Mouse (Mus musculus): ENCODE measurements around the gene Arntl2. TPM values are rescaled to one million over a fixed set of nuclear protein-coding genes. Genes with fewer than 3 reads are reported as not detected.

The Arntl2 gene
- polyA plus RNA-seq, 1 experiment from 2014 or later, result 0.07 TPM

- Histone ChIP-seq H3K79me2 (ENCODE audit: inconsistent target) (no peaks in the 10 kb centered on the region), H3K4me3 (ENCODE audit: inconsistent target) (no peak overlapping the region)
- 89% methylated on average over 29 of the region's 29 CpGs for WGBS (ENCODE audit: missing documents)
Observed at GRCm38 (mm10) chr6:146820177-146820965, 24.5 kb downstream of the Arntl2 start.

GRCm38 (mm10) chr6:146821958-146822357 is 26.1 kb downstream of the Arntl2 start:
- 81% methylated on average over 13 of the region's 13 CpGs for WGBS (ENCODE audit: missing documents)
- H3K36me3 ChIP-seq (ENCODE audit: inconsistent target), result no peaks in the 10 kb centered on the region

More at GRCm38 (mm10) chr6:146820177-146820965, 24.5 kb downstream of the Arntl2 start:
- Histone ChIP-seq H3K27ac (no peak overlapping the region), H3K36me3 (ENCODE audit: inconsistent target) (no peaks in the 10 kb centered on the region)

GRCm38 (mm10) chr6:146824727-146825486 is 29.1 kb downstream of the Arntl2 start:
- Histone ChIP-seq H3K36me3 (ENCODE audit: inconsistent target) (no peaks in the 10 kb centered on the region), H3K4me3 (ENCODE audit: inconsistent target) (no peak overlapping the region), H3K79me2 (ENCODE audit: inconsistent target) (no peaks in the 10 kb centered on the region), H3K27ac (no peak overlapping the region)
- 42% methylated on average over 14 of the region's 16 CpGs for WGBS (ENCODE audit: missing documents)

More at GRCm38 (mm10) chr6:146821958-146822357, 26.1 kb downstream of the Arntl2 start:
- Histone ChIP-seq H3K4me3 (ENCODE audit: inconsistent target) (no peak overlapping the region), H3K27ac (no peak overlapping the region), H3K79me2 (ENCODE audit: inconsistent target) (no peaks in the 10 kb centered on the region)

- Histone ChIP-seq H3K4me3 (ENCODE audit: inconsistent target) (no peak overlapping the region), H3K79me2 (ENCODE audit: inconsistent target) (no peaks in the 10 kb centered on the region), H3K27ac (no peak overlapping the region), H3K36me3 (ENCODE audit: inconsistent target) (no peaks in the 10 kb centered on the region)
- no CpG with 5 or more reads among the region's 1 CpGs for WGBS (ENCODE audit: missing documents)
Observed at GRCm38 (mm10) chr6:146825487-146825773, 29.6 kb downstream of the Arntl2 start.

- Histone ChIP-seq H3K36me3 (ENCODE audit: inconsistent target) (no peaks in the 10 kb centered on the region), H3K27ac (no peak overlapping the region), H3K79me2 (ENCODE audit: inconsistent target) (no peaks in the 10 kb centered on the region), H3K4me3 (ENCODE audit: inconsistent target) (no peak overlapping the region)
- 80% methylated on average over 12 of the region's 12 CpGs for WGBS (ENCODE audit: missing documents)
Observed at GRCm38 (mm10) chr6:146831320-146831719, 35.5 kb downstream of the Arntl2 start.

GRCm38 (mm10) chr6:146833485-146834314 is 37.8 kb downstream of the Arntl2 start:
- no peak overlapping the region for H3K4me3 ChIP-seq (ENCODE audit: inconsistent target)
- WGBS (ENCODE audit: missing documents), result 79% methylated on average over 6 of the region's 6 CpGs
- no peaks in the 10 kb centered on the region for H3K79me2 ChIP-seq (ENCODE audit: inconsistent target)

GRCm38 (mm10) chr6:146834342-146834741 is 38.5 kb downstream of the Arntl2 start:
- WGBS (ENCODE audit: missing documents), result 58% methylated on average over 3 of the region's 3 CpGs

More at GRCm38 (mm10) chr6:146833485-146834314, 37.8 kb downstream of the Arntl2 start:
- Histone ChIP-seq H3K27ac (no peak overlapping the region), H3K36me3 (ENCODE audit: inconsistent target) (no peaks in the 10 kb centered on the region)

GRCm38 (mm10) chr6:146835784-146836183 is 39.9 kb downstream of the Arntl2 start:
- H3K4me3 ChIP-seq (ENCODE audit: inconsistent target), result no peak overlapping the region
- WGBS (ENCODE audit: missing documents), result 71% methylated on average over 4 of the region's 4 CpGs
- H3K36me3 ChIP-seq (ENCODE audit: inconsistent target), result no peaks in the 10 kb centered on the region
- H3K79me2 ChIP-seq (ENCODE audit: inconsistent target), result no peaks in the 10 kb centered on the region
- no peak overlapping the region for H3K27ac ChIP-seq

More at GRCm38 (mm10) chr6:146834342-146834741, 38.5 kb downstream of the Arntl2 start:
- no peaks in the 10 kb centered on the region for H3K36me3 ChIP-seq (ENCODE audit: inconsistent target)
- H3K4me3 ChIP-seq (ENCODE audit: inconsistent target), result no peak overlapping the region
- no peak overlapping the region for H3K27ac ChIP-seq
- no peaks in the 10 kb centered on the region for H3K79me2 ChIP-seq (ENCODE audit: inconsistent target)

- no peaks in the 10 kb centered on the region for H3K79me2 ChIP-seq (ENCODE audit: inconsistent target)
- H3K36me3 ChIP-seq (ENCODE audit: inconsistent target), result no peaks in the 10 kb centered on the region
- H3K27ac ChIP-seq, result no peak overlapping the region
- no peak overlapping the region for H3K4me3 ChIP-seq (ENCODE audit: inconsistent target)
- WGBS (ENCODE audit: missing documents), result 70% methylated on average over 7 of the region's 7 CpGs
Observed at GRCm38 (mm10) chr6:146837316-146837715, 41.5 kb downstream of the Arntl2 start.

GRCm38 (mm10) chr6:146838366-146838765 is 42.5 kb downstream of the Arntl2 start:
- Histone ChIP-seq H3K27ac (no peak overlapping the region), H3K79me2 (ENCODE audit: inconsistent target) (no peaks in the 10 kb centered on the region), H3K36me3 (ENCODE audit: inconsistent target) (no peaks in the 10 kb centered on the region), H3K4me3 (ENCODE audit: inconsistent target) (no peak overlapping the region)
- 93% methylated on average over 5 of the region's 5 CpGs for WGBS (ENCODE audit: missing documents)

- Histone ChIP-seq H3K27ac (no peak overlapping the region), H3K79me2 (ENCODE audit: inconsistent target) (no peaks in the 10 kb centered on the region), H3K4me3 (ENCODE audit: inconsistent target) (no peak overlapping the region), H3K36me3 (ENCODE audit: inconsistent target) (no peaks in the 10 kb centered on the region)
- 96% methylated on average over 4 of the region's 4 CpGs for WGBS (ENCODE audit: missing documents)
Observed at GRCm38 (mm10) chr6:146838863-146839262, 43.0 kb downstream of the Arntl2 start.

- Histone ChIP-seq H3K79me2 (ENCODE audit: inconsistent target) (no peaks in the 10 kb centered on the region), H3K36me3 (ENCODE audit: inconsistent target) (no peaks in the 10 kb centered on the region), H3K4me3 (ENCODE audit: inconsistent target) (no peak overlapping the region), H3K27ac (no peak overlapping the region)
- WGBS (ENCODE audit: missing documents), result 90% methylated on average over 3 of the region's 6 CpGs
Observed at GRCm38 (mm10) chr6:146844867-146845266, 49.0 kb downstream of the Arntl2 start.

GRCm38 (mm10) chr6:146845347-146845746 is 49.5 kb downstream of the Arntl2 start:
- 98% methylated on average over 5 of the region's 5 CpGs for WGBS (ENCODE audit: missing documents)
- H3K36me3 ChIP-seq (ENCODE audit: inconsistent target), result no peaks in the 10 kb centered on the region
- H3K79me2 ChIP-seq (ENCODE audit: inconsistent target), result no peaks in the 10 kb centered on the region
- H3K27ac ChIP-seq, result no peak overlapping the region
- no peak overlapping the region for H3K4me3 ChIP-seq (ENCODE audit: inconsistent target)

GRCm38 (mm10) chr6:146845961-146846750 is 50.3 kb downstream of the Arntl2 start:
- no peaks in the 10 kb centered on the region for H3K36me3 ChIP-seq (ENCODE audit: inconsistent target)
- no peaks in the 10 kb centered on the region for H3K79me2 ChIP-seq (ENCODE audit: inconsistent target)
- no peak overlapping the region for H3K27ac ChIP-seq
- WGBS (ENCODE audit: missing documents), result 86% methylated on average over 15 of the region's 15 CpGs
- H3K4me3 ChIP-seq (ENCODE audit: inconsistent target), result no peak overlapping the region

Measured in macrophage (primary cell).